8 mouse cellular contexts compared by ENCODE assay signal in the genomic region with DNA sequence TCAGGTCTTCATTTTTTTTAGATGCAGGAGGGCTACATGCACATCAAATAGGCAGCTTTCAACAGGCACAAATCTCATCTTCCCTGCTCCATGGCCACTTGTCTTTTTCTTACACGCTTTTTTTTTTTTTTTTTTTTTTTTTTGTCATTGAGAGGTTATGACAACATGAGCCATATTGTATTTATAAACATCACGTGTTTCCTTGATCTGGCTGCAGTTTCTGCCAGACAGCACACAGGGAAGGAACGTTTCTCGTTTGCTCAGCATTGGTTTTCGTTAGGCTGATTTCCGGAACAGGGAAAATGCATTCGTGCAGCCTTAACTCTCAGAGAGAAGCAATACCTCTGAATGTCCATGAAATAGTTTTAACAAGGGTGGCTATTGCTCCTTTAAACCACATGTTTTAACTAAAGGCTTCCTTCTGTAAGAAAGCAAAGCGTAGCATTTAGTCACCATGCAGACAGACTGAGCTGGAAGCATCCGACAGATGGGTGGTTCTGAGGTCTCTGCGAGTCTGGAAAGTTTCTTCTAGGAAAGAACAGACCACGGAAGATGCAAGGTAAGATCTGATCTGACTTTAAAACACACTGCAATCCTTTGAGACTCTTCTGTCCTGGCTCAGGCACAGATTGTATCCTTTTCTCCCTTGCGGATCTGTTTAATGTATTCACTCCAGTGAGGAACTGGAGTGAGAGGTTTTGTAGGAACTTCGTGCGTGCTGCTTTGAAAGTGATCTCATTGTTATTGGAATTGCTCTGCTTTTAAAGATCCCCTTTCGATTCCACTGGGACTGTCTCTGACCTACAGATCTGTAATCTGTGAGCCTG.
DNase-seq lines count a peak whose midpoint lies in the region; ATAC-seq and TF ChIP-seq lines count a peak whose summit lies in the region.

No protein-coding gene starts in this region.

- peak overlapping the region; percentile 41; the same call in 1 of the 2 replicates for H3K9ac ChIP-seq in kidney, postnatal 0 days (ENCODE audit: low read depth, low read length)
- H3K9ac ChIP-seq in embryonic facial prominence, embryonic 12.5 days: no peak overlapping the region

- no peak for ATAC-seq in kidney, postnatal 0 days (replicated peaks; ENCODE audit: low FRiP score, low read depth)
- ATAC-seq in embryonic facial prominence, embryonic 12.5 days (ENCODE audit: insufficient number of reproducible peaks, insufficient read depth, low FRiP score, low TSS enrichment): peak; percentile 55; the same call in 1 of the 2 replicates
- ATAC-seq in erythroblast, adult 5-6 weeks (replicated peaks; ENCODE audit: low FRiP score, poor library complexity, severe bottlenecking): no peak

- H3K36me3 ChIP-seq in kidney, postnatal 0 days (ENCODE audit: insufficient read depth, low read length): no peaks in the 10 kb centered on the region
- no peaks in the 10 kb centered on the region for H3K36me3 ChIP-seq in embryonic facial prominence, embryonic 12.5 days

- no peak for TF ChIP-seq CTCF in kidney, postnatal 0 days (IDR thresholded peaks at IDR 0.05; ENCODE audit: low read depth)

- H3K4me2 ChIP-seq in kidney, postnatal 0 days (ENCODE audit: low read length): peak overlapping the region; percentile 41
- peak overlapping the region; percentile 44 for H3K4me2 ChIP-seq in embryonic facial prominence, embryonic 12.5 days (replicated peaks)

- WGBS in kidney, postnatal 0 days: 31% methylated on average over 15 of the region's 15 CpGs
- WGBS in embryonic facial prominence, embryonic 12.5 days: 6% methylated on average over 15 of the region's 15 CpGs

- no peaks in the 10 kb centered on the region for H3K9me3 ChIP-seq in kidney, postnatal 0 days (replicated peaks; ENCODE audit: low read length)
- H3K9me3 ChIP-seq in embryonic facial prominence, embryonic 12.5 days: no peaks in the 10 kb centered on the region

- H3K4me3 ChIP-seq in kidney, postnatal 0 days (replicated peaks; ENCODE audit: low read depth, low read length): peak overlapping the region; percentile 15
- peak overlapping the region; percentile 27 for H3K4me3 ChIP-seq in embryonic facial prominence, embryonic 12.5 days

- peak overlapping the region; percentile 68 for H3K27ac ChIP-seq in kidney, postnatal 0 days
- peak overlapping the region; percentile 69 for H3K27ac ChIP-seq in embryonic facial prominence, embryonic 12.5 days

- intact Hi-C loops in heart, postnatal 10 days (cut with DNase I): no loop called here

- H3K4me1 ChIP-seq in kidney, postnatal 0 days (replicated peaks; ENCODE audit: insufficient read depth, low read length): peaks cover 19% of the 10 kb centered on the region
- H3K4me1 ChIP-seq in embryonic facial prominence, embryonic 12.5 days: peaks cover 27% of the 10 kb centered on the region

- peak; percentile 53 for DNase-seq in kidney, postnatal 0 days (ENCODE audit: low spot score)
- no peak for DNase-seq in kidney, adult 18-20 months
- peak; percentile 45 to 57 for DNase-seq in heart, postnatal 10 days
- DNase-seq in lung, postnatal 25 days (ENCODE audit: low spot score): peak; percentile 16
- DNase-seq in layer of hippocampus, postnatal 10 days (ENCODE audit: low spot score in 2 of 2): no peak
- DNase-seq in cerebellum, postnatal 4 days (ENCODE audit: low spot score in 2 of 2): no peak

- no peaks in the 10 kb centered on the region for H3K27me3 ChIP-seq in kidney, postnatal 0 days (ENCODE audit: insufficient read depth, low read length)
- H3K27me3 ChIP-seq in embryonic facial prominence, embryonic 12.5 days: 0 out of 2 replicates have a peak, but pooled peaks cover 3% of the 10 kb centered on the region

Comparison
In these comparisons a context has a peak if more than half of its experiments do, and no peak if none do; other contexts are left out.
1. DNase-seq: peak in kidney, postnatal 0 days (single experiment), heart, postnatal 10 days (2 of 2) and lung, postnatal 25 days (single experiment); none in kidney, adult 18-20 months (single experiment), layer of hippocampus, postnatal 10 days (0 of 2) and cerebellum, postnatal 4 days (0 of 2).